ENCODE assay signal across 18 mouse cellular contexts in the genomic region with DNA sequence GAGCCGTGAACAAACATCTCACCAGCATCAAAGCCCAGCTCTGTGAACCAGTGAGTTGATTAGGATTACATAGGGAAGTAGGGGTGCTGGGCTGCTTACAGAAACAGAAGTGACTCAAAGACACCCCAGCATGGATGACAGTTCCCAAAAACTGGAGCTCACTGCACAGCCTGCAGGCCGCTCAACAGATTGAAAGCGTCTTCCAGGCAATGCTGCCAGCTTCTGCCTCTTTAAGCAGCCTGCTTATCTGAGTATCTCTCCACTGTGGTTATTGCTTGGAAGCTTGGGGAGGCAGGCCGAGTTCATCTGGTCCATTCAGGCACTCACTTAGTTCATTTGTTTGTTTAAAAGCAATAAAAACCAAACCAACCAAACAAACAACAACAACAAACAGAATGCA. TPM values are rescaled to one million over a fixed set of nuclear protein-coding genes. Genes with fewer than 3 reads are reported as not detected.
"Had no signal": no experiment of that assay in that cellular context is flagged by ENCODE, and none has a peak within 500 bp of the region (broad histone marks: within the 10 kb centered on the region; RNA-seq: fewer than 3 reads in every experiment).

No protein-coding gene starts in this region.

- H3K4me3 ChIP-seq: midbrain, embryonic 13.5 days; midbrain, embryonic 15.5 days; neural tube, embryonic 12.5 days; stomach, embryonic 15.5 days had no signal

- H3K9ac ChIP-seq: lung, embryonic 14.5 days; midbrain, embryonic 13.5 days; midbrain, embryonic 15.5 days; neural tube, embryonic 12.5 days; stomach, embryonic 15.5 days had no signal

- H3K4me1 ChIP-seq: midbrain, embryonic 13.5 days; midbrain, embryonic 15.5 days; neural tube, embryonic 12.5 days; stomach, embryonic 15.5 days had no signal

- H3K27ac ChIP-seq: macrophage; midbrain, embryonic 13.5 days; midbrain, embryonic 15.5 days; neural tube, embryonic 12.5 days; stomach, embryonic 15.5 days; stomach, postnatal 0 days had no signal

- DNase-seq: lung, adult 18-20 months; lung, embryonic 14.5 days; lung, postnatal 14 days; lung, postnatal 36 days; right cerebral cortex, postnatal 14 days; thymus, adult 2 months; thymus, postnatal 25 days; thymus, postnatal 4 days had no signal

- H3K9me3 ChIP-seq: midbrain, embryonic 13.5 days; midbrain, embryonic 15.5 days; neural tube, embryonic 12.5 days; stomach, embryonic 15.5 days had no signal

- H3K4me2 ChIP-seq: lung, embryonic 14.5 days; midbrain, embryonic 11.5 days; midbrain, embryonic 13.5 days; midbrain, embryonic 15.5 days; neural tube, embryonic 12.5 days; stomach, embryonic 15.5 days had no signal

- H3K36me3 ChIP-seq: midbrain, embryonic 13.5 days; midbrain, embryonic 15.5 days; neural tube, embryonic 12.5 days; stomach, embryonic 15.5 days had no signal

- ATAC-seq: midbrain, embryonic 13.5 days; midbrain, embryonic 15.5 days had no signal

- H3K27me3 ChIP-seq: midbrain, embryonic 13.5 days; midbrain, embryonic 15.5 days; neural tube, embryonic 12.5 days; stomach, embryonic 15.5 days had no signal

RNA-seq across cellular contexts. Expression of gene Ebf4, which starts 38.2 kb away (rescaled TPM):
- total RNA-seq: megakaryocyte, adult 5-6 weeks; monocyte, adult 5-6 weeks; neutrophil, adult 5-6 weeks had no signal
- polyA plus RNA-seq: macrophage had no signal
